Mouse (Mus musculus): ENCODE data around the gene Elovl1.

- no peak for TF ChIP-seq POLR2A (IDR thresholded peaks at IDR 0.05; ENCODE audit: low read depth, low read length)
- no peak for TF ChIP-seq CTCF (conservative IDR thresholded peaks at IDR 0.05; ENCODE audit: insufficient read depth, insufficient read length, low read depth, low read length)
Observed at GRCm38 (mm10) chr4:118471281-118471680, 43.4 kb downstream of the Elovl1 start.

Measured in kidney, adult 2 months (tissue).